Mouse (Mus musculus): ENCODE results near the gene Olfr514. TPM values are rescaled to one million over a fixed set of nuclear protein-coding genes. Genes with fewer than 3 reads are reported as not detected.

Gene Olfr514
- not detected for total RNA-seq (2023)

GRCm38 (mm10) chr7:108825897-108826296 is at the start of gene Olfr514:
TSS of gene Olfr514 (minus strand) at chr7:108825997.

GRCm38 (mm10) chr7:108872279-108872678 is 46.5 kb upstream of the Olfr514 start, which contains the start of gene Olfr517:
TSS of gene Olfr517 (minus strand) at chr7:108872379.

GRCm38 (mm10) chr7:108850429-108850828 is 24.6 kb upstream of the Olfr514 start, which contains the start of gene Olfr516:
TSS of gene Olfr516 (minus strand) at chr7:108850529.

Other genes starting within 250 kb of the Olfr514 start
- not detected for gene Olfr506, start 215.2 kb downstream of the Olfr514 start, total RNA-seq (2023)
- gene Olfr507, start 204.2 kb downstream of the Olfr514 start, total RNA-seq (2023) = not detected
- not detected for gene Olfr508, start 196.0 kb downstream of the Olfr514 start, total RNA-seq (2023)
- gene Olfr509, start 174.1 kb downstream of the Olfr514 start, total RNA-seq (2023) = not detected
- not detected for gene Olfr510, start 159.6 kb downstream of the Olfr514 start, total RNA-seq (2023)
- not detected for gene Olfr512, start 112.7 kb downstream of the Olfr514 start, total RNA-seq (2023)
- not detected for gene Olfr513, start 75.0 kb downstream of the Olfr514 start, total RNA-seq (2023)
- not detected for gene Olfr516, start 24.5 kb upstream of the Olfr514 start, total RNA-seq (2023)
- gene Olfr517, start 46.4 kb upstream of the Olfr514 start, total RNA-seq (2023) = not detected
- not detected for gene Olfr518, start 59.0 kb upstream of the Olfr514 start, total RNA-seq (2023)
- not detected for gene Olfr519, start 68.4 kb upstream of the Olfr514 start, total RNA-seq (2023)
- under 1 TPM; 0.24 to 0.47 TPM for gene Nlrp10, start 104.2 kb upstream of the Olfr514 start, total RNA-seq (2023)
- gene Eif3f, start 108.4 kb upstream of the Olfr514 start, total RNA-seq (2023) = 100 to 1,000 TPM; 272 to 302 TPM
- gene Tub, start 124.3 kb upstream of the Olfr514 start, total RNA-seq (2023) = 1 to 10 TPM in 1 of 2 experiments, under 1 TPM in 1; 0.84 to 1.9 TPM